Mouse (Mus musculus): ENCODE measurements around the gene G6pc. TPM values are rescaled to one million over a fixed set of nuclear protein-coding genes. Genes with fewer than 3 reads are reported as not detected.
"Not testable (repeated sequence)": the region's sequence is repeated elsewhere in the genome, so short reads cannot be mapped to it uniquely, and the experiment has no call there.

The G6pc gene
- total RNA-seq, 1 experiment from 2014 or later = 26.4 TPM

- DNase-seq = no peak
Measured at GRCm38 (mm10) chr11:101355916-101356315, 11.4 kb upstream of the G6pc start.

- peak; percentile 48 for DNase-seq
Measured at GRCm38 (mm10) chr11:101357505-101358182, 9.7 kb upstream of the G6pc start.

- peak; percentile 46 for DNase-seq
Measured at GRCm38 (mm10) chr11:101359776-101360175, 7.6 kb upstream of the G6pc start.

- peak; percentile 45 for DNase-seq
Measured at GRCm38 (mm10) chr11:101360651-101361113, 6.7 kb upstream of the G6pc start.

GRCm38 (mm10) chr11:101364531-101364931, 2.8 kb upstream of the G6pc start:
- no peak for DNase-seq

- DNase-seq = no peak
Measured at GRCm38 (mm10) chr11:101370141-101370540, 2.8 kb downstream of the G6pc start.

- DNase-seq = no peak
Measured at GRCm38 (mm10) chr11:101374421-101374938, 7.1 kb downstream of the G6pc start.

GRCm38 (mm10) chr11:101378196-101378595, 10.8 kb downstream of the G6pc start:
- DNase-seq = not testable (repeated sequence)

- peak; percentile 57 for DNase-seq
Measured at GRCm38 (mm10) chr11:101378926-101379325, 11.6 kb downstream of the G6pc start.

GRCm38 (mm10) chr11:101381817-101382216, 14.5 kb downstream of the G6pc start:
- DNase-seq = no peak

- DNase-seq = peak; percentile 89
Measured at GRCm38 (mm10) chr11:101395110-101395509, 27.7 kb downstream of the G6pc start.

GRCm38 (mm10) chr11:101415306-101415705, 47.9 kb downstream of the G6pc start:
- DNase-seq = no peak

GRCm38 (mm10) chr11:101416433-101417100, 49.2 kb downstream of the G6pc start:
- DNase-seq = peak; percentile 36

- DNase-seq = peak; percentile 94
Measured at GRCm38 (mm10) chr11:101417101-101417855, 49.9 kb downstream of the G6pc start, which contains the start of gene Aarsd1. TSS of gene Aarsd1 (minus strand) at chr11:101417615.

GRCm38 (mm10) chr11:101418991-101419390, 51.6 kb downstream of the G6pc start:
- DNase-seq = no peak

- no peak for DNase-seq
Measured at GRCm38 (mm10) chr11:101419610-101420009, 52.2 kb downstream of the G6pc start.

- DNase-seq = no peak
Measured at GRCm38 (mm10) chr11:101420148-101420547, 52.8 kb downstream of the G6pc start.

- DNase-seq = peak; percentile 33
Measured at GRCm38 (mm10) chr11:101424105-101424851, 56.9 kb downstream of the G6pc start, which contains the start of gene Gm27029. TSS of gene Gm27029 (minus strand) at chr11:101424796.

GRCm38 (mm10) chr11:101424925-101425813, 57.8 kb downstream of the G6pc start, which contains the start of the genes Rundc1 and Ptges3l:
TSS of gene Rundc1 (plus strand) at chr11:101425085.
TSS of gene Ptges3l (minus strand) at chr11:101425333.
- DNase-seq = peak; percentile 100

- DNase-seq = no peak
Measured at GRCm38 (mm10) chr11:101426165-101426564, 58.8 kb downstream of the G6pc start.
